ENCODE assay signal across 9 mouse cellular contexts in the genomic region with DNA sequence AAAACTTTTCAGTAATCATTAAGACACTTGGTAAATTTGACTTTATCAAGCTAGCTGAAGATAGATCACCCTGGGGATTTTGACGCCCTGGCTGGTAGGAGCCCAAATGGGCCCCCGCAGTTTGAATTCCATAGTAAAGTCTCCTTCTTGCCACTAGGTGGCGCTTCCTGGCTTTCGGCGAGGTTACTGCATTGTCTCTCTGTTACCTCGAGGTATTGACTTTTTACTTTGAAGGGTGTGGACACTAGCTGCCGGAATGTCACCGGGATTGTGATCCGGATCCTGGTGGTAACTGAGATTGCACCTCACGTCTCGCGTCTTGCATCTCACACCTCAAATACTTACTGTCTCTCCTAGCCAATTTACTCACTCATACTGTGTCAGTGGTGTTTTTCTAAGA. TPM values are rescaled to one million over a fixed set of nuclear protein-coding genes. Genes with fewer than 3 reads are reported as not detected.
DNase-seq lines count a peak whose midpoint lies in the region; ATAC-seq and TF ChIP-seq lines count a peak whose summit lies in the region.
"Had no signal": no experiment of that assay in that cellular context is flagged by ENCODE, and none has a peak within 500 bp of the region (broad histone marks: within the 10 kb centered on the region; RNA-seq: fewer than 3 reads in every experiment).

No protein-coding gene starts in this region.

- TF ChIP-seq POLR2A in MEL (IDR thresholded peaks at IDR 0.05; ENCODE audit: control insufficient read depth in 1 of 2, insufficient read depth in 1 of 2, low read depth in 1 of 2, low read length in 2 of 2, poor library complexity in 1 of 2), result no peak

- peak overlapping the region; percentile 55 for H3K9ac ChIP-seq in MEL (ENCODE audit: control insufficient read depth, low read depth, low read length, poor library complexity, severe bottlenecking)
- no peak overlapping the region for H3K9ac ChIP-seq in intestine, embryonic 15.5 days
- H3K9ac ChIP-seq in liver, postnatal 0 days (replicated peaks), result no peak overlapping the region
- no peak overlapping the region for H3K9ac ChIP-seq in neural tube, embryonic 11.5 days (ENCODE audit: low read length)
- H3K9ac ChIP-seq: hindbrain, embryonic 15.5 days had no signal

- peak; percentile 63 for DNase-seq in CD4-positive helper T cell, adult 2 months (ENCODE audit: low read depth, low spot score)
- peak; percentile 79 for DNase-seq in MEL (ENCODE audit: low read depth, low spot score)
- peak; percentile 64 to 74 for DNase-seq in cerebellum, postnatal 10 days
- peak; percentile 42 for DNase-seq in gastrocnemius, postnatal 4 days (ENCODE audit: low spot score in 2 of 2)
- peak; percentile 60 for DNase-seq in liver, postnatal 0 days
- peak; percentile 62 for DNase-seq in neural tube, embryonic 11.5 days (ENCODE audit: low spot score)

- H3K9me3 ChIP-seq in MEL (replicated peaks; ENCODE audit: insufficient read depth, low read length), result no peaks in the 10 kb centered on the region
- H3K9me3 ChIP-seq in intestine, embryonic 15.5 days, result no peaks in the 10 kb centered on the region
- H3K9me3 ChIP-seq in liver, postnatal 0 days (ENCODE audit: low read length), result no peaks in the 10 kb centered on the region
- no peaks in the 10 kb centered on the region for H3K9me3 ChIP-seq in neural tube, embryonic 11.5 days (ENCODE audit: control insufficient read depth, low read length)
- H3K9me3 ChIP-seq: hindbrain, embryonic 15.5 days had no signal

- TF ChIP-seq CTCF in MEL (IDR thresholded peaks at IDR 0.05 in 2 of 3, conservative IDR thresholded peaks at IDR 0.05 in 1 of 3; ENCODE audit: control insufficient read depth in 1 of 3, insufficient read depth in 1 of 3, low read depth in 2 of 3, low read length in 3 of 3, poor library complexity in 1 of 3, severe bottlenecking in 1 of 3), result peak; percentile 81 to 90 (median 84)
- TF ChIP-seq CTCF in liver, postnatal 0 days (IDR thresholded peaks at IDR 0.05; ENCODE audit: low read depth), result peak; percentile 84

- H3K79me2 ChIP-seq in MEL (ENCODE audit: control insufficient read depth, insufficient read depth, low read length, poor library complexity), result no peaks in the 10 kb centered on the region

- H3K4me2 ChIP-seq in intestine, embryonic 15.5 days (replicated peaks), result no peak overlapping the region
- H3K4me2 ChIP-seq in liver, postnatal 0 days (ENCODE audit: low read depth, low read length), result no peak overlapping the region
- no peak overlapping the region for H3K4me2 ChIP-seq in neural tube, embryonic 11.5 days (ENCODE audit: low read depth)
- H3K4me2 ChIP-seq: hindbrain, embryonic 15.5 days had no signal

- H3K4me3 ChIP-seq in MEL (ENCODE audit: control insufficient read depth in 1 of 2, insufficient read depth in 1 of 2, low read depth in 2 of 2, low read length in 2 of 2), result peak overlapping the region in 1 of 2 experiments; percentile 28; a peak in 2 of 4 replicates
- H3K4me3 ChIP-seq in intestine, embryonic 15.5 days (replicated peaks), result no peak overlapping the region
- no peak overlapping the region for H3K4me3 ChIP-seq in liver, postnatal 0 days (ENCODE audit: low read depth, low read length)
- H3K4me3 ChIP-seq in neural tube, embryonic 11.5 days (ENCODE audit: low read depth, low read length), result no peak overlapping the region
- H3K4me3 ChIP-seq: hindbrain, embryonic 15.5 days had no signal

- peaks cover 0 to 14% of the 10 kb centered on the region in 2 experiments; a peak in 2 of 4 replicates for H3K36me3 ChIP-seq in MEL (ENCODE audit: control insufficient read depth in 1 of 2, insufficient read depth in 2 of 2, low read length in 2 of 2)
- H3K36me3 ChIP-seq in intestine, embryonic 15.5 days, result no peaks in the 10 kb centered on the region
- no peaks in the 10 kb centered on the region for H3K36me3 ChIP-seq in liver, postnatal 0 days (replicated peaks; ENCODE audit: insufficient read depth, low read length)
- no peaks in the 10 kb centered on the region for H3K36me3 ChIP-seq in neural tube, embryonic 11.5 days (ENCODE audit: control insufficient read depth, insufficient read depth, low read length)
- H3K36me3 ChIP-seq: hindbrain, embryonic 15.5 days had no signal

- TF ChIP-seq RAD21 in MEL (IDR thresholded peaks at IDR 0.05; ENCODE audit: low read depth, low read length), result peak; percentile 75

- H3K4me1 ChIP-seq in MEL (ENCODE audit: control insufficient read depth in 1 of 2, insufficient read depth in 2 of 2, low read length in 2 of 2), result peaks cover 0 to 14% of the 10 kb centered on the region in 2 experiments; a peak in 3 of 4 replicates
- H3K4me1 ChIP-seq in intestine, embryonic 15.5 days (replicated peaks), result no peaks in the 10 kb centered on the region
- no peaks in the 10 kb centered on the region for H3K4me1 ChIP-seq in liver, postnatal 0 days (ENCODE audit: insufficient read depth)
- H3K4me1 ChIP-seq in neural tube, embryonic 11.5 days (ENCODE audit: control insufficient read depth, insufficient read depth, low read length), result no peaks in the 10 kb centered on the region
- H3K4me1 ChIP-seq: hindbrain, embryonic 15.5 days had no signal

- no peaks in the 10 kb centered on the region for H3K27me3 ChIP-seq in MEL (ENCODE audit: control insufficient read depth in 1 of 2, insufficient read depth in 2 of 2, low read length in 2 of 2)
- H3K27me3 ChIP-seq in intestine, embryonic 15.5 days (replicated peaks), result no peaks in the 10 kb centered on the region
- H3K27me3 ChIP-seq in liver, postnatal 0 days (ENCODE audit: insufficient read depth, low read length), result no peaks in the 10 kb centered on the region
- no peaks in the 10 kb centered on the region for H3K27me3 ChIP-seq in neural tube, embryonic 11.5 days (ENCODE audit: control insufficient read depth, insufficient read depth, low read length)
- H3K27me3 ChIP-seq: hindbrain, embryonic 15.5 days had no signal

- 3% methylated on average over 12 of the region's 12 CpGs for WGBS in intestine, embryonic 15.5 days
- 2% methylated on average over 12 of the region's 12 CpGs for WGBS in liver, postnatal 0 days (ENCODE audit: insufficient replicate concordance)
- WGBS in neural tube, embryonic 11.5 days, result 5% methylated on average over 12 of the region's 12 CpGs

- ATAC-seq in intestine, embryonic 15.5 days, result peak; percentile 75
- peak; percentile 78 for ATAC-seq in liver, postnatal 0 days
- ATAC-seq in neural tube, embryonic 11.5 days (ENCODE audit: insufficient read depth, low FRiP score, low TSS enrichment), result peak; percentile 53; the same call in 1 of the 2 replicates
- no peak for ATAC-seq in erythroid progenitor cell, adult 5-6 weeks (replicated peaks; ENCODE audit: low FRiP score, poor library complexity, severe bottlenecking)

- H3K27ac ChIP-seq in MEL (ENCODE audit: control insufficient read depth, low read depth, low read length), result no peak overlapping the region
- H3K27ac ChIP-seq in intestine, embryonic 15.5 days, result no peak overlapping the region
- H3K27ac ChIP-seq in liver, postnatal 0 days (ENCODE audit: low read depth), result no peak overlapping the region
- no peak overlapping the region for H3K27ac ChIP-seq in neural tube, embryonic 11.5 days (ENCODE audit: low read depth, low read length)
- H3K27ac ChIP-seq: hindbrain, embryonic 15.5 days had no signal

- TF ChIP-seq EP300 in MEL (IDR thresholded peaks at IDR 0.05; ENCODE audit: low read depth in 1 of 2, low read length in 2 of 2), result no peak
- no peak for TF ChIP-seq EP300 in liver, postnatal 0 days (IDR thresholded peaks at IDR 0.05; ENCODE audit: low read depth)

TF ChIP-seq in MEL, 35 proteins besides CTCF, POLR2A, EP300 and RAD21:
- no peak for TF ChIP-seq ETS1 (IDR thresholded peaks at IDR 0.05; ENCODE audit: low read depth, low read length)
- peak; percentile 88 for TF ChIP-seq SMC3 (IDR thresholded peaks at IDR 0.05; ENCODE audit: low read depth, low read length)
- peak; percentile 69 for TF ChIP-seq ZC3H11A (IDR thresholded peaks at IDR 0.05; ENCODE audit: low read depth, low read length)
- 0 out of 2 replicates have a peak, but pooled peaks have one; percentile 39 for TF ChIP-seq MYC (IDR thresholded peaks at IDR 0.05; ENCODE audit: low read depth, low read length)

RNA-seq across cellular contexts. Expression of a gene that starts 22.6 kb away (rescaled TPM):
- 18.8 and 18.9 TPM in 2 replicates for total RNA-seq in MEL (2012; rRNA removed)
- 10 to 100 TPM; 29.9 to 42.9 TPM for polyA plus RNA-seq in MEL (2012; ENCODE audit: insufficient read depth in 1 of 2, insufficient read length in 2 of 2, low read depth in 1 of 2, low replicate concordance in 2 of 2, missing spikeins in 1 of 2)
- total RNA-seq in gastrocnemius, postnatal 4 days (2021), result 10 to 100 TPM; 82.8 to 90.0 TPM
- polyA plus RNA-seq in intestine, embryonic 15.5 days (2015; fragmentation: Nextera tagmentation; extraction: Ambion mirVana), result 11.9 and 12.9 TPM in 2 replicates
- polyA plus RNA-seq in liver, postnatal 0 days (2015; fragmentation: Nextera tagmentation; extraction: Ambion mirVana), result 4.2 and 5.5 TPM in 2 replicates
- polyA plus RNA-seq in neural tube, embryonic 11.5 days (2014; fragmentation: Nextera tagmentation; extraction: Ambion mirVana), result 30.5 and 30.6 TPM in 2 replicates
- total RNA-seq in erythroid progenitor cell, adult 5-6 weeks (2015; ENCODE audit: low replicate concordance), result 22.2 and 25.2 TPM in 2 replicates
- total RNA-seq in erythroid progenitor cell, adult 5-6 weeks (2017; ENCODE audit: low replicate concordance), result 3.3 and 11.0 TPM in 2 replicates

RNA-seq across cellular contexts. Expression of a gene that starts 23.3 kb away (rescaled TPM):
- total RNA-seq in MEL (2012; rRNA removed), result 44.8 and 57.4 TPM in 2 replicates
- 10 to 100 TPM in 1 of 2 experiments, not detected in 1; 61.1 TPM for polyA plus RNA-seq in MEL (2012; ENCODE audit: insufficient read depth in 1 of 2, insufficient read length in 2 of 2, low read depth in 1 of 2, low replicate concordance in 2 of 2, missing spikeins in 1 of 2)
- 1 to 10 TPM; 4.0 to 5.4 TPM for total RNA-seq in gastrocnemius, postnatal 4 days (2021)
- polyA plus RNA-seq in intestine, embryonic 15.5 days (2015; fragmentation: Nextera tagmentation; extraction: Ambion mirVana), result 12.8 and 13.0 TPM in 2 replicates
- 7.5 and 9.2 TPM in 2 replicates for polyA plus RNA-seq in liver, postnatal 0 days (2015; fragmentation: Nextera tagmentation; extraction: Ambion mirVana)
- polyA plus RNA-seq in neural tube, embryonic 11.5 days (2014; fragmentation: Nextera tagmentation; extraction: Ambion mirVana), result 6.8 and 7.8 TPM in 2 replicates
- total RNA-seq in erythroid progenitor cell, adult 5-6 weeks (2015; ENCODE audit: low replicate concordance), result 2.5 and 10.8 TPM in 2 replicates
- total RNA-seq in erythroid progenitor cell, adult 5-6 weeks (2017; ENCODE audit: low replicate concordance), result 2.4 and 5.7 TPM in 2 replicates
